Mouse (Mus musculus) cortical plate, adult 2 months (tissue): ENCODE measurements around the gene Zfp444.

Experiments used
- CTCF ChIP-seq: fragments of 200-500 bp; IDR thresholded peaks from 2 replicates; pipeline ENCODE4 v1.5.1; 2011; ENCODE audit warnings: mild to moderate bottlenecking, control low read depth, low read length; ENCODE audit not compliant: insufficient read depth; ENCODE audit errors: extremely low read depth
- POLR2A ChIP-seq: fragments of 200-500 bp; IDR thresholded peaks from 2 replicates; pipeline ENCODE4 v1.6.1; 2011; ENCODE audit warnings: mild to moderate bottlenecking, low read length, control low read depth; ENCODE audit not compliant: insufficient read depth; ENCODE audit errors: extremely low read depth

DNA sequence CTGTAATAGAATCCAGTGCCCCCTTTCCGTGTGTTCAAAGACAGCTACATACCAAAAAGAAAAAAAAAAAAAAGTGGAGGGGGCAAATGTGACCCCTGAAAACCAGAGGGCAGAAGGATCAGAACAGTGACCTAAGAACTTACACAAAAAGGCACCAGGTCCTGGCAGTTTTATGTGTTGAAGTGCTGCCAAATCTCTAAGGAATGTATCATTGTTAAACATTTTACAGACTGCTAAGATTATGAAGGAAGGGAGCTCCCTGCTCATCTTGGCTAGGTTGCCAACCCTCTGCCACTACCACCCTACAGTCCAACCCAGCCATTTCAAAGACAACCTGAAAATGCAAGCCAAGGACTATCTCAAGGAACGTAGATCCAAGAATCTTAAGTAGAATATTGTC is 14.2 kb downstream of the Zfp444 start:
- TF ChIP-seq CTCF: no peak
- TF ChIP-seq POLR2A: no peak
